Mouse (Mus musculus) lung, embryonic 16.5 days (tissue): Measurements from ENCODE around the gene Timm10b. TPM values are rescaled to one million over a fixed set of nuclear protein-coding genes. Genes with fewer than 3 reads are reported as not detected.

ENCODE experiments used
- ATAC-seq: fragments of 200-750 bp; cut with Nextera tagmentation; 2 replicates; pipeline ENCODE4 v1.8.0; 2017; ENCODE audit warnings: low read depth, mild to moderate bottlenecking, moderate library complexity
- H3K27ac ChIP-seq: fragments of 300-500 bp; sonication (generic); 2 replicates; pipeline ENCODE4 v1.5.1; 2014; ENCODE audit warnings: mild to moderate bottlenecking, control low read depth, low read length
- H3K27me3 ChIP-seq: fragments of 300-500 bp; sonication (generic); 2 replicates; pipeline ENCODE4 v1.6.1; 2014; ENCODE audit warnings: low read depth, low read length, mixed read lengths; ENCODE audit not compliant: control insufficient read depth, insufficient read depth
- H3K36me3 ChIP-seq: fragments of 300-500 bp; sonication (generic); 2 replicates; pipeline ENCODE4 v1.6.1; 2014; ENCODE audit warnings: low read length; ENCODE audit not compliant: control insufficient read depth, insufficient read depth
- H3K4me1 ChIP-seq: fragments of 300-500 bp; sonication (generic); replicated peaks from 2 replicates; pipeline ENCODE4 v1.6.1; 2014; ENCODE audit warnings: low read length, mixed read lengths; ENCODE audit not compliant: control insufficient read depth, insufficient read depth
- H3K4me2 ChIP-seq: fragments of 300-500 bp; sonication (generic); 2 replicates; pipeline ENCODE4 v1.6.1; 2014; ENCODE audit warnings: low read depth, low read length, control low read depth
- H3K4me3 ChIP-seq: fragments of 300-500 bp; sonication (generic); 2 replicates; pipeline ENCODE4 v1.5.1; 2014; ENCODE audit warnings: mild to moderate bottlenecking, low read length, control low read depth
- H3K9ac ChIP-seq: fragments of 300-500 bp; sonication (generic); 2 replicates; pipeline ENCODE4 v1.6.1; 2014; ENCODE audit warnings: low read length, control low read depth
- H3K9me3 ChIP-seq: fragments of 300-500 bp; sonication (generic); 2 replicates; pipeline ENCODE4 v1.6.1; 2016; ENCODE audit warnings: low read length; ENCODE audit not compliant: control insufficient read depth
- WGBS: fragments of 180-500 bp; shearing (Covaris S2); extraction: QIAGEN DNeasy Blood & Tissue Kit; methylation state at CpG from one replicate; pipeline ENCODE4 v1.1.7; 2014; 5-methylcytosine and 5-hydroxymethylcytosine counted together
- polyA plus RNA-seq: library from polyadenylated mRNA; unstranded; fragments of >200 nt; fragmentation: Nextera tagmentation; extraction: Ambion mirVana; gene quantifications from 2 replicates; pipeline ENCODE4 v1.2.1, GENCODE M21; 2015

The Timm10b gene
- polyA plus RNA-seq, 1 experiment from 2014 or later: 208 TPM

GRCm38 (mm10) chr7:105619701-105620100 lies 20.2 kb upstream of the Timm10b start:
- peaks cover 47% of the 10 kb centered on the region for H3K36me3 ChIP-seq
- no peak overlapping the region for H3K9ac ChIP-seq
- peaks cover 22% of the 10 kb centered on the region for H3K4me1 ChIP-seq
- WGBS: 52% methylated on average over 3 of the region's 3 CpGs
- no peaks in the 10 kb centered on the region for H3K27me3 ChIP-seq
- peak; percentile 38 for ATAC-seq
- H3K4me2 ChIP-seq: no peak overlapping the region
- no peaks in the 10 kb centered on the region for H3K9me3 ChIP-seq
- peak overlapping the region; percentile 93 for H3K27ac ChIP-seq
- no peak overlapping the region for H3K4me3 ChIP-seq

- Histone ChIP-seq H3K27ac (peak overlapping the region; percentile 93), H3K9ac (no peak overlapping the region), H3K27me3 (no peaks in the 10 kb centered on the region), H3K4me2 (no peak overlapping the region), H3K4me3 (no peak overlapping the region), H3K4me1 (peaks cover 32% of the 10 kb centered on the region), H3K36me3 (peaks cover 39% of the 10 kb centered on the region), H3K9me3 (no peaks in the 10 kb centered on the region)
- WGBS: 49% methylated on average over 4 of the region's 4 CpGs
- peak; percentile 53 for ATAC-seq
These were observed 18.8 kb upstream of the Timm10b start for GRCm38 (mm10) chr7:105621053-105621452.

GRCm38 (mm10) chr7:105621646-105622292 lies 18.1 kb upstream of the Timm10b start:
- Histone ChIP-seq H3K36me3 (peaks cover 36% of the 10 kb centered on the region), H3K9ac (no peak overlapping the region), H3K4me2 (peak overlapping the region; percentile 9; the same call in 1 of the 2 replicates), H3K27ac (peak overlapping the region; percentile 93), H3K27me3 (no peaks in the 10 kb centered on the region), H3K9me3 (no peaks in the 10 kb centered on the region), H3K4me3 (no peak overlapping the region), H3K4me1 (peaks cover 34% of the 10 kb centered on the region)
- 43% methylated on average over 8 of the region's 8 CpGs for WGBS
- ATAC-seq: peak; percentile 71

GRCm38 (mm10) chr7:105625397-105625796 lies 14.5 kb upstream of the Timm10b start:
- no peaks in the 10 kb centered on the region for H3K9me3 ChIP-seq
- peak overlapping the region; percentile 59 for H3K27ac ChIP-seq
- 36% methylated on average over 6 of the region's 6 CpGs for WGBS
- no peak overlapping the region for H3K9ac ChIP-seq
- H3K27me3 ChIP-seq: no peaks in the 10 kb centered on the region
- peaks cover 43% of the 10 kb centered on the region for H3K4me1 ChIP-seq
- H3K4me2 ChIP-seq: peak overlapping the region; percentile 10; the same call in 1 of the 2 replicates
- no peak overlapping the region for H3K4me3 ChIP-seq
- peaks cover 12% of the 10 kb centered on the region for H3K36me3 ChIP-seq
- ATAC-seq: peak; percentile 32; the same call in 1 of the 2 replicates

- ATAC-seq: peak; percentile 66
- H3K27me3 ChIP-seq: no peaks in the 10 kb centered on the region
- H3K36me3 ChIP-seq: peaks cover 8% of the 10 kb centered on the region
- H3K9me3 ChIP-seq: no peaks in the 10 kb centered on the region
- H3K9ac ChIP-seq: no peak overlapping the region
- WGBS: 16% methylated on average over 3 of the region's 3 CpGs
- H3K4me1 ChIP-seq: peaks cover 34% of the 10 kb centered on the region
- H3K4me3 ChIP-seq: no peak overlapping the region
- peak overlapping the region; percentile 68 for H3K27ac ChIP-seq
- H3K4me2 ChIP-seq: no peak overlapping the region
These were observed 11.2 kb upstream of the Timm10b start for GRCm38 (mm10) chr7:105628633-105629032.

GRCm38 (mm10) chr7:105632551-105632972 lies 7.3 kb upstream of the Timm10b start:
- no peaks in the 10 kb centered on the region for H3K9me3 ChIP-seq
- peaks cover 29% of the 10 kb centered on the region for H3K4me1 ChIP-seq
- peak overlapping the region; percentile 82 for H3K4me2 ChIP-seq
- ATAC-seq: peak; percentile 3; the same call in 1 of the 2 replicates
- WGBS: 17% methylated on average over 4 of the region's 4 CpGs
- peak overlapping the region; percentile 79 for H3K4me3 ChIP-seq
- no peaks in the 10 kb centered on the region for H3K27me3 ChIP-seq
- H3K36me3 ChIP-seq: peaks cover 7% of the 10 kb centered on the region
- H3K9ac ChIP-seq: peak overlapping the region; percentile 90
- 0 out of 2 replicates have a peak overlapping the region, but pooled peaks have one; percentile 4 for H3K27ac ChIP-seq

GRCm38 (mm10) chr7:105633127-105633800 lies 6.6 kb upstream of the Timm10b start, which contains the start of gene Trim3:
Trim3 (minus strand) TSS chr7:105633571.
- WGBS: under 1% methylated on average over 45 of the region's 71 CpGs
- Histone ChIP-seq H3K4me3 (peak within 1 kb of the TSS; percentile 79), H3K9ac (peak within 1 kb of the TSS; percentile 90), H3K27ac (peak within 1 kb of the TSS; percentile 74), H3K9me3 (no peaks in the 10 kb centered on the region), H3K27me3 (no peaks in the 10 kb centered on the region), H3K4me2 (peak within 1 kb of the TSS; percentile 82), H3K4me1 (peaks cover 28% of the 10 kb centered on the region), H3K36me3 (peaks cover 11% of the 10 kb centered on the region)
- ATAC-seq: peak; percentile 94

GRCm38 (mm10) chr7:105633801-105634135 lies 6.1 kb upstream of the Timm10b start:
- peaks cover 26% of the 10 kb centered on the region for H3K4me1 ChIP-seq
- H3K27ac ChIP-seq: peak overlapping the region; percentile 60
- peak overlapping the region; percentile 90 for H3K9ac ChIP-seq
- H3K27me3 ChIP-seq: no peaks in the 10 kb centered on the region
- H3K4me3 ChIP-seq: peak overlapping the region; percentile 79
- ATAC-seq: no peak; the same call in 1 of the 2 replicates
- H3K9me3 ChIP-seq: no peaks in the 10 kb centered on the region
- WGBS: 5% methylated on average over 10 of the region's 10 CpGs
- peak overlapping the region; percentile 82 for H3K4me2 ChIP-seq
- peaks cover 11% of the 10 kb centered on the region for H3K36me3 ChIP-seq

- peaks cover 23% of the 10 kb centered on the region for H3K4me1 ChIP-seq
- peaks cover 11% of the 10 kb centered on the region for H3K36me3 ChIP-seq
- H3K4me3 ChIP-seq: no peak overlapping the region; the same call in 1 of the 2 replicates
- ATAC-seq: no peak
- H3K4me2 ChIP-seq: peak overlapping the region; percentile 82
- peak overlapping the region; percentile 90 for H3K9ac ChIP-seq
- H3K9me3 ChIP-seq: no peaks in the 10 kb centered on the region
- H3K27me3 ChIP-seq: no peaks in the 10 kb centered on the region
- 55% methylated on average over 9 of the region's 9 CpGs for WGBS
- no peak overlapping the region for H3K27ac ChIP-seq
These were observed 5.5 kb upstream of the Timm10b start for GRCm38 (mm10) chr7:105634272-105634920.
